Mouse (Mus musculus) forebrain, postnatal 0 days (tissue): ENCODE data around the gene Ppil3. TPM values are rescaled to one million over a fixed set of nuclear protein-coding genes. Genes with fewer than 3 reads are reported as not detected.
A peak's percentile ranks its signal among the peaks of the same experiment; 100 is the strongest.

Source experiments
- ATAC-seq: fragments of 200-750 bp; cut with Nextera tagmentation; 2 replicates; pipeline ENCODE4 v1.8.0; 2017; ENCODE audit warnings: mild to moderate bottlenecking, moderate library complexity
- DNase-seq: peaks from one replicate; pipeline ENCODE4 v3.0.0-alpha.2; 2015
- H3K27ac ChIP-seq: fragments of 300-500 bp; sonication (generic); 2 replicates; pipeline ENCODE4 v1.5.1; 2014; ENCODE audit warnings: low read depth, mild to moderate bottlenecking, antibody characterized with exemption, low read length, moderate library complexity, mixed read lengths
- H3K27me3 ChIP-seq: fragments of 300-500 bp; sonication (generic); 2 replicates; pipeline ENCODE4 v1.6.1; 2014; ENCODE audit warnings: mild to moderate bottlenecking, low read length, mixed read lengths; ENCODE audit not compliant: insufficient read depth
- H3K36me3 ChIP-seq: fragments of 300-500 bp; sonication (generic); 2 replicates; pipeline ENCODE4 v1.6.1; 2014; ENCODE audit warnings: mild to moderate bottlenecking, moderate library complexity; ENCODE audit not compliant: insufficient read depth
- H3K4me1 ChIP-seq: fragments of 300-500 bp; sonication (generic); 2 replicates; pipeline ENCODE4 v1.6.1; 2014; ENCODE audit warnings: antibody characterized with exemption; ENCODE audit not compliant: insufficient read depth
- H3K4me2 ChIP-seq: fragments of 300-500 bp; sonication (generic); 2 replicates; pipeline ENCODE4 v1.6.1; 2014; ENCODE audit warnings: low read depth, mild to moderate bottlenecking, moderate library complexity
- H3K4me3 ChIP-seq: fragments of 300-500 bp; sonication (generic); 2 replicates; pipeline ENCODE4 v1.5.1; 2014; ENCODE audit warnings: low read depth, low read length, mixed read lengths
- H3K9ac ChIP-seq: fragments of 300-500 bp; sonication (generic); 2 replicates; pipeline ENCODE4 v1.6.1; 2014; ENCODE audit warnings: mild to moderate bottlenecking
- H3K9me3 ChIP-seq: fragments of 300-500 bp; sonication (generic); 2 replicates; pipeline ENCODE4 v1.6.1; 2016; ENCODE audit warnings: low read length
- CTCF ChIP-seq: sonication (generic); IDR thresholded peaks from 2 replicates; pipeline ENCODE4 v1.5.1; 2016; ENCODE audit warnings: antibody characterized with exemption, control low read depth, low read depth
- WGBS: fragments of 180-500 bp; shearing (Covaris S2); extraction: QIAGEN DNeasy Blood & Tissue Kit; methylation state at CpG from one replicate; pipeline ENCODE4 v1.1.7; 2014; 5-methylcytosine and 5-hydroxymethylcytosine counted together
- polyA plus RNA-seq: library from polyadenylated mRNA; unstranded; fragments of >200 nt; fragmentation: Nextera tagmentation; extraction: Ambion mirVana; gene quantifications from 2 replicates; pipeline ENCODE4 v1.2.1, GENCODE M21; 2015
- total RNA-seq: library from RNA; depleted of rRNA; stranded (reverse); fragments of >200 nt; gene quantifications from 2 replicates; pipeline ENCODE4 v1.2.3, GENCODE M21; 2014

The Ppil3 gene
- total and polyA plus RNA-seq, 2 experiments from 2014 or later: 29.0 to 55.4 TPM

DNA sequence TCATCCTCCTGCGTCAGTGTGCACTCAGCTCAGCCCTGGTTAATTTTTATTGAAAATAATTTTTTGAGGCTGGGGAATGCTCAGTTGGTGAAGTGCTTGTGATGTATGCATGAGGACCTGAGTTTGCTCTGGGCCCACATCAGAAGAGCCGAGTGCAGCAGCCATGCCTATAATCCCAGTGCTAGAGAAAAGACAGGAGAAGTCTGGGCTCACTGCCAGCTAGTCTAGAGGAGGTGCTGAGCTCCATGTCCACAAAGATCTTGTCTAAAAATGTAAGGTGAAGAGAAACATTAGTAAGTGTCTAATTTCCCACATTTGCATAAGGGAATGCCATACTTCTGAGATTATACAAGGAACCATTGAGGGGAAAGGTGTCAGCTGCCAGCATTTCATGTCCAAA lies 13.6 kb upstream of the Ppil3 start:
- peaks cover 79% of the 10 kb centered on the region for H3K36me3 ChIP-seq
- WGBS: 57% methylated on average over 2 of the region's 2 CpGs
- no peak for TF ChIP-seq CTCF
- ATAC-seq (no peak), DNase-seq (no peak)
- no peaks in the 10 kb centered on the region for H3K9me3 ChIP-seq
- H3K27me3 ChIP-seq: no peaks in the 10 kb centered on the region
- H3K9ac ChIP-seq: no peak overlapping the region
- H3K27ac ChIP-seq: no peak overlapping the region
- no peak overlapping the region for H3K4me3 ChIP-seq
- no peaks in the 10 kb centered on the region for H3K4me1 ChIP-seq
- H3K4me2 ChIP-seq: no peak overlapping the region

DNA sequence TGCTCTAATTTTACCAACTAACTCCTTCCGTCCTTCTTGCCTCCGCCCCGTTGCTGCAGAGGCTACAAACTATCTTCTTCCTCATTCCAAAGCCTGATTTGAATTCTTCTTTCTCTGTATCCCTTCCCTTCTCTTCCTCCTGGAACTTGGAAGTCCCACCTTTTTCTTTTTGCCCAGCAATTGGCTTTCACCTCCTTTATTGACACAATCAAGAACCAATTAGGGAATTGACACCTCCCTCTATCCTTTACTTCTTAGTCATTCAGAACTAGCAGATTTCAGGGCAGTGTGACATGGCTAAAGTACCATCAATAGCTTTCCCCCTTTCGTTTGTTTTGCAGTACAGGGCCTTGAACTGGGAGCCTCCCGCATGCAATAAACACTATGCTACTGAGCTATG lies 12.9 kb upstream of the Ppil3 start:
- DNase-seq (no peak), ATAC-seq (no peak)
- Histone ChIP-seq H3K36me3 (peaks cover 80% of the 10 kb centered on the region), H3K27me3 (no peaks in the 10 kb centered on the region), H3K4me1 (no peaks in the 10 kb centered on the region), H3K9me3 (no peaks in the 10 kb centered on the region), H3K4me3 (no peak overlapping the region), H3K4me2 (no peak overlapping the region), H3K9ac (no peak overlapping the region), H3K27ac (no peak overlapping the region)
- WGBS: 91% methylated on average over 5 of the region's 5 CpGs
- TF ChIP-seq CTCF: no peak

DNA sequence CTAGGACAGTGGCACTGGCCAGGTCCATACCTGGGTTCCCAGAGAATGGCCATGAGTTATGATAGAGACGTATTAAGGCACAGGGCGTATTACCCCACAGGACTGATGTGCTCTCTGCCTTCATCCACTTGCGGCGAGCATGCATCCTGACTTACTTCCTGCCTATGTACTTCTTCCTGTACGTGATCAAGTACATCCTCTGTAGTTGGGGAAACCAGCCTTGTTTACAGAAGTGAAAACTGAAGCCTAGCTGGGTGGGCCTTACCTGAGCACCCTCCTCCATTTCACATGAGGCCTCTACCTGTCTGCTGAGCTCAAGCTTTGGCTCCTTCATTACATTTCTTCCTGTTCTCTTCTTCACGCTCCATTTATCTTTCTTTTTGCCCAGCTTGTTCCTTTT lies 9.0 kb upstream of the Ppil3 start:
- Histone ChIP-seq H3K9ac (no peak overlapping the region), H3K27ac (no peak overlapping the region), H3K36me3 (peaks cover 70% of the 10 kb centered on the region), H3K4me1 (no peaks in the 10 kb centered on the region), H3K9me3 (no peaks in the 10 kb centered on the region), H3K4me3 (no peak overlapping the region), H3K4me2 (no peak overlapping the region), H3K27me3 (no peaks in the 10 kb centered on the region)
- ATAC-seq (no peak), DNase-seq (no peak)
- 95% methylated on average over 6 of the region's 6 CpGs for WGBS
- no peak for TF ChIP-seq CTCF

DNA sequence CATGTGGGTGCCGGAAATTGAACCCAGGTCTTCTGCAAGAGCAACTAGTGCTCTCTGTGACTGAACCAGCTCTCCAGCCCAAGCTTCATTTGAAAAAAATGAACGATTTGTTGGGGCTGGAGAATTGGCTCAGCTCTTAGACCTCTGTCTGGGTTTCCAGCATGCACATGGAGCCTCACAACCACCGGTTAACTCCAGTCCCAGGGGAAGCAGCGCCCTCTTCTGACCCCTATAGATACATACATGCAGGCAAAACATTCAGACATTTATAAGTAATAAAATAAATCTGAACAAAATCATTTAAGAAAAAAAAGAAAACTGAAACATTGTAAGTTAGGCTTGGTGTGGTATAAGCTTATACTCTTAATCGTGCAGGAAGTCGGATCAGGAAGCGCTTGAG lies 3.1 kb upstream of the Ppil3 start:
- 93% methylated on average over 7 of the region's 7 CpGs for WGBS
- H3K4me2 ChIP-seq: no peak overlapping the region
- peaks cover 31% of the 10 kb centered on the region for H3K36me3 ChIP-seq
- H3K4me1 ChIP-seq: peaks cover 10% of the 10 kb centered on the region; the same call in 1 of the 2 replicates
- H3K27me3 ChIP-seq: no peaks in the 10 kb centered on the region
- H3K9ac ChIP-seq: no peak overlapping the region
- DNase-seq (no peak), ATAC-seq (no peak)
- no peaks in the 10 kb centered on the region for H3K9me3 ChIP-seq
- no peak for TF ChIP-seq CTCF
- no peak overlapping the region for H3K27ac ChIP-seq
- no peak overlapping the region for H3K4me3 ChIP-seq

DNA sequence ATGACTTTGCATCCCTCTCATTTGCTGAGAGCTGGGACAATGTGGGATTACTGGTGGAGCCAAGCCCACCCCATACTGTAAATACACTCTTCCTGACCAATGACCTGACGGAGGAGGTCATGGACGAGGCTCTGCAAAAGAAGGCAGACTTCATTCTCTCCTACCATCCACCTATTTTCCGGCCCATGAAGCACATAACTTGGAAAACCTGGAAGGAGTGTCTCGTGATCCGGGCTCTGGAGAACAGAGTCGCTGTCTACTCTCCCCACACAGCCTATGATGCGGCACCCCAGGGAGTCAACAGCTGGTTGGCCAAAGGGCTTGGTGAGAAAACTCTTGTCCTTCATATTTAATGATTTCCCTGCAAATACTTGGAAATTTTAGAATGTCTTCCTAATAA lies 2.5 kb upstream of the Ppil3 start:
- no peak for TF ChIP-seq CTCF
- 93% methylated on average over 7 of the region's 7 CpGs for WGBS
- Histone ChIP-seq H3K4me3 (no peak overlapping the region), H3K36me3 (peaks cover 25% of the 10 kb centered on the region), H3K27ac (no peak overlapping the region), H3K9ac (no peak overlapping the region), H3K4me2 (no peak overlapping the region), H3K4me1 (peaks cover 10% of the 10 kb centered on the region; the same call in 1 of the 2 replicates), H3K27me3 (no peaks in the 10 kb centered on the region), H3K9me3 (no peaks in the 10 kb centered on the region)
- DNase-seq (no peak), ATAC-seq (no peak)

DNA sequence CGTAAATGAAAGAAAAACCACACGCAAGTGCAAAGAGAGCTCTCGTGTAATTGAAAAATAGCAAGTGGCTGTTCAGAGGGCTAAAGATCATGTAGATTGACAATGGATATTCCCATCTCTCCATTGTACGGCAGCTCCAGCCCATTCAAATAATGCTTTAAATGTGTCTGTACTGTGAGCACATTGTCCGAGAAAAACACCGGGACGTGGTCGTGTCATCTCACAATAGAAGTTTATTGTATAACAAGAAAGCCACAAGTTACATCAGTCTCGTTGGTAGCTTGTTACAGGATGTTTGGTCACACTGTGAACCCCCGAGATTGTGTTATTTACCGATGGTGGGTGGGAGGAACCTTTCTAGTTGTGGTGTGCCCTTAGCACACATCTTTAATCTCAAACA lies 575 bp upstream of the Ppil3 start:
- Histone ChIP-seq H3K4me1 (peaks cover 10% of the 10 kb centered on the region; the same call in 1 of the 2 replicates), H3K27ac (peak overlapping the region; percentile 95), H3K27me3 (no peaks in the 10 kb centered on the region), H3K9me3 (no peaks in the 10 kb centered on the region), H3K4me2 (peak overlapping the region; percentile 61), H3K36me3 (peaks cover 12% of the 10 kb centered on the region), H3K9ac (peak overlapping the region; percentile 86), H3K4me3 (peak overlapping the region; percentile 67)
- no peak for TF ChIP-seq CTCF
- WGBS: 3% methylated on average over 11 of the region's 11 CpGs
- DNase-seq: no peak
- ATAC-seq: no peak

DNA sequence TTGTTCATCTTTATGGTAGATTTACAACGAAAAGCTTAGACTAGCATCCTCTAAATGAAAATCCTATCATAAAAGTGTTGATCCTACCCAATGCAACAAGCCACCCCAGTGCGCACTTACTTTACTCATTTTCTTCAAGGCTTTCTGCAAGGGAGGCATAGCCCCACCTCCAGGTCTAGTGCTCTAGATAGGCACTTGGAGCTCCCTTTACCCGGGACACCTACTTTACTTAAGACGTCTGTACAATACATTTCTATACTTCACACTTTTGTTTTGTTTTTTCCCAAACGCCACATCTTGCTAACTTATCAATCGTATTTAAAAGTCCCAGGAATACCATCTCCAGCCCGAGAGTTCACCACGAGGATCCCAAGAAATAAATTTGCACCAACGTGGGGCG lies 595 bp downstream of the Ppil3 start:
- Histone ChIP-seq H3K4me2 (peak overlapping the region; percentile 61), H3K36me3 (peaks cover 7% of the 10 kb centered on the region), H3K4me3 (peak overlapping the region; percentile 67), H3K27ac (peak overlapping the region; percentile 95), H3K9ac (peak overlapping the region; percentile 86), H3K9me3 (no peaks in the 10 kb centered on the region), H3K27me3 (no peaks in the 10 kb centered on the region), H3K4me1 (peaks cover 10% of the 10 kb centered on the region; the same call in 1 of the 2 replicates)
- ATAC-seq: no peak
- DNase-seq: no peak
- WGBS: 11% methylated on average over 10 of the region's 10 CpGs
- TF ChIP-seq CTCF: no peak

DNA sequence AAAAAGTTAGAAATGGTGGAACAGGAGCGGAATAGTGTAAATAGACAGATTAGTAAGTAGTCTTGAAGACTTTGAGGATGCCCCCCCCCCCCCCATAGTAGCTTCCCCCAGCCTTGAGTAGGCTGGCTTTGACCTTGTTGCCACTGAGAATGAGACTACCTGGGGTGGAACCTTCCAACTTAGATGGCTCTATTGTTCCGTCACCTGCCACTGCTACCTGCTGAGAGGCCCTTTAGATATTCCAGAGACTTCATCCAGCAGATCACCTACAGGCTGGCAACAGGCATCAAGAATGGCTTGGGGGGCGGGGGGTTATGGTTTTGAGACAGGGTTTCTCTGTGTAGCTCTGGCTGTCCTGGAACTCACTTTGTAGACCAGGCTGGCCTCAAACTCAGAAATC lies 20.7 kb downstream of the Ppil3 start:
- Histone ChIP-seq H3K27me3 (no peaks in the 10 kb centered on the region), H3K27ac (no peak overlapping the region), H3K4me1 (peaks cover 7% of the 10 kb centered on the region), H3K4me3 (no peak overlapping the region), H3K4me2 (no peak overlapping the region; the same call in 1 of the 2 replicates), H3K9me3 (no peaks in the 10 kb centered on the region), H3K9ac (no peak overlapping the region), H3K36me3 (peaks cover 15% of the 10 kb centered on the region)
- TF ChIP-seq CTCF: no peak
- ATAC-seq (no peak), DNase-seq (no peak)
- WGBS: 90% methylated on average over 3 of the region's 3 CpGs
